Mouse (Mus musculus) kidney, adult 2 months (tissue): ENCODE results near the gene Pcbd2.

Experiments
- CTCF ChIP-seq: fragments of 200-500 bp; conservative IDR thresholded peaks from 2 replicates; pipeline ENCODE4 v1.5.1; 2011; ENCODE audit warnings: low read depth, mild to moderate bottlenecking, control low read depth, low read length, moderate library complexity, mixed read lengths; ENCODE audit not compliant: insufficient read depth, insufficient read length
- POLR2A ChIP-seq: fragments of 200-500 bp; IDR thresholded peaks from one replicate; pipeline ENCODE4 v1.6.1; 2011; ENCODE audit warnings: low read depth, low read length, control low read depth

- TF ChIP-seq POLR2A (no peak), CTCF (no peak)
Measured at GRCm38 (mm10) chr13:55732121-55732520, 5.0 kb downstream of the Pcbd2 start.
